Mouse (Mus musculus) kidney, postnatal 0 days (tissue): Measurements from ENCODE around the gene Ifit1bl1. TPM values are rescaled to one million over a fixed set of nuclear protein-coding genes. Genes with fewer than 3 reads are reported as not detected.
"Not testable (repeated sequence)": the region's sequence is repeated elsewhere in the genome, so short reads cannot be mapped to it uniquely, and the experiment has no call there.

Experiments
- ATAC-seq: fragments of 200-750 bp; cut with Nextera tagmentation; replicated peaks from 2 replicates; pipeline ENCODE4 v1.8.0; 2017; ENCODE audit warnings: low read depth, moderate number of reproducible peaks, moderate TSS enrichment, moderate library complexity; ENCODE audit not compliant: low FRiP score
- DNase-seq: peaks from one replicate; pipeline ENCODE4 v3.0.0-alpha.2; 2016; ENCODE audit warnings: low spot score
- H3K27ac ChIP-seq: fragments of 300-500 bp; sonication (generic); 2 replicates; pipeline ENCODE4 v1.5.1; 2014; ENCODE audit warnings: mild to moderate bottlenecking
- H3K27me3 ChIP-seq: fragments of 300-500 bp; sonication (generic); 2 replicates; pipeline ENCODE4 v1.6.1; 2014; ENCODE audit warnings: low read length, mixed read lengths; ENCODE audit not compliant: insufficient read depth
- H3K36me3 ChIP-seq: fragments of 300-500 bp; sonication (generic); 2 replicates; pipeline ENCODE4 v1.6.1; 2014; ENCODE audit warnings: low read length, mixed read lengths; ENCODE audit not compliant: insufficient read depth
- H3K4me1 ChIP-seq: fragments of 300-500 bp; sonication (generic); replicated peaks from 2 replicates; pipeline ENCODE4 v1.6.1; 2014; ENCODE audit warnings: antibody characterized with exemption, low read length, mixed read lengths; ENCODE audit not compliant: insufficient read depth
- H3K4me2 ChIP-seq: fragments of 300-500 bp; sonication (generic); 2 replicates; pipeline ENCODE4 v1.6.1; 2014; ENCODE audit warnings: mild to moderate bottlenecking, low read length, moderate library complexity, mixed read lengths
- H3K4me3 ChIP-seq: fragments of 300-500 bp; sonication (generic); replicated peaks from 2 replicates; pipeline ENCODE4 v1.5.1; 2014; ENCODE audit warnings: low read depth, low read length
- H3K9ac ChIP-seq: fragments of 300-500 bp; sonication (generic); 2 replicates; pipeline ENCODE4 v1.6.1; 2014; ENCODE audit warnings: low read depth, low read length
- H3K9me3 ChIP-seq: fragments of 300-500 bp; sonication (generic); replicated peaks from 2 replicates; pipeline ENCODE4 v1.6.1; 2016; ENCODE audit warnings: low read length, inconsistent platforms, mixed read lengths
- CTCF ChIP-seq: IDR thresholded peaks from 2 replicates; pipeline ENCODE4 v1.5.1; 2016; ENCODE audit warnings: antibody characterized with exemption, low read depth, mild to moderate bottlenecking, moderate library complexity
- WGBS: fragments of 180-500 bp; shearing (Covaris S2); extraction: QIAGEN DNeasy Blood & Tissue Kit; methylation state at CpG from one replicate; pipeline ENCODE4 v1.1.7; 2014; 5-methylcytosine and 5-hydroxymethylcytosine counted together
- polyA plus RNA-seq: library from polyadenylated mRNA; unstranded; fragments of >200 nt; fragmentation: Nextera tagmentation; extraction: Ambion mirVana; gene quantifications from 2 replicates; pipeline ENCODE4 v1.2.1, GENCODE M21; 2015

Ifit1bl1 gene
- polyA plus RNA-seq = 0.78 and 1.7 TPM in 2 replicates

- not testable (repeated sequence) for ATAC-seq, H3K4me1 ChIP-seq, H3K4me3 ChIP-seq, H3K27me3 ChIP-seq, H3K9ac ChIP-seq, H3K4me2 ChIP-seq, H3K36me3 ChIP-seq, DNase-seq, H3K9me3 ChIP-seq, H3K27ac ChIP-seq
- 53% methylated on average over 1 of the region's 1 CpGs for WGBS
These were observed at the start of gene Ifit1bl1 for GRCm38 (mm10) chr19:34601888-34602287. Gene Ifit1bl1, minus strand, starts transcription at chr19:34601956.

- WGBS = 76% methylated on average over 6 of the region's 6 CpGs
- no peaks in the 10 kb centered on the region for H3K36me3 ChIP-seq
- no peak overlapping the region for H3K9ac ChIP-seq
- H3K27me3 ChIP-seq = no peaks in the 10 kb centered on the region
- H3K4me1 ChIP-seq = no peaks in the 10 kb centered on the region
- no peak overlapping the region for H3K4me3 ChIP-seq
- H3K9me3 ChIP-seq = no peaks in the 10 kb centered on the region
- no peak overlapping the region for H3K27ac ChIP-seq
- no peak for DNase-seq
- no peak overlapping the region for H3K4me2 ChIP-seq
- ATAC-seq = no peak
- no peak for TF ChIP-seq CTCF
These were observed 49.2 kb upstream of the Ifit1bl1 start for GRCm38 (mm10) chr19:34650997-34651396.

GRCm38 (mm10) chr19:34650276-34650675, 48.5 kb upstream of the Ifit1bl1 start:
- H3K9ac ChIP-seq = no peak overlapping the region
- H3K4me3 ChIP-seq = no peak overlapping the region
- H3K4me1 ChIP-seq = no peaks in the 10 kb centered on the region
- no peak for TF ChIP-seq CTCF
- H3K9me3 ChIP-seq = no peaks in the 10 kb centered on the region
- no peak overlapping the region for H3K4me2 ChIP-seq
- no peaks in the 10 kb centered on the region for H3K27me3 ChIP-seq
- no peak for ATAC-seq
- 90% methylated on average over 3 of the region's 3 CpGs for WGBS
- H3K36me3 ChIP-seq = no peaks in the 10 kb centered on the region
- DNase-seq = no peak
- H3K27ac ChIP-seq = no peak overlapping the region

GRCm38 (mm10) chr19:34647630-34648029, 45.9 kb upstream of the Ifit1bl1 start:
- H3K27me3 ChIP-seq, H3K36me3 ChIP-seq, H3K9ac ChIP-seq, H3K4me1 ChIP-seq, ATAC-seq, H3K27ac ChIP-seq, H3K9me3 ChIP-seq, H3K4me2 ChIP-seq, DNase-seq, H3K4me3 ChIP-seq: not testable (repeated sequence)
- 75% methylated on average over 6 of the region's 8 CpGs for WGBS

GRCm38 (mm10) chr19:34642616-34643015, 40.9 kb upstream of the Ifit1bl1 start:
- H3K27ac ChIP-seq = no peak overlapping the region
- no peak overlapping the region for H3K4me3 ChIP-seq
- 0 out of 2 replicates have a peak, but pooled peaks cover 4% of the 10 kb centered on the region for H3K4me1 ChIP-seq
- no peaks in the 10 kb centered on the region for H3K36me3 ChIP-seq
- 72% methylated on average over 5 of the region's 5 CpGs for WGBS
- no peaks in the 10 kb centered on the region for H3K27me3 ChIP-seq
- no peak overlapping the region for H3K9ac ChIP-seq
- TF ChIP-seq CTCF = no peak
- DNase-seq = no peak
- no peak overlapping the region for H3K4me2 ChIP-seq
- no peaks in the 10 kb centered on the region for H3K9me3 ChIP-seq
- ATAC-seq = no peak

GRCm38 (mm10) chr19:34640623-34641022, 38.9 kb upstream of the Ifit1bl1 start, which contains the start of the genes Ifit1bl2 and Ifit1:
Gene Ifit1bl2, minus strand, starts transcription at chr19:34640743.
Gene Ifit1, plus strand, starts transcription at chr19:34640871.
- H3K27me3 ChIP-seq = no peaks in the 10 kb centered on the region
- H3K27ac ChIP-seq = no peak within 1 kb of the TSS
- TF ChIP-seq CTCF = no peak
- ATAC-seq (no peak; the same call in 1 of the 2 replicates), DNase-seq (peak; percentile 74)
- peak within 1 kb of the TSS; percentile 51 for H3K4me2 ChIP-seq
- H3K4me1 ChIP-seq = 0 out of 2 replicates have a peak, but pooled peaks cover 4% of the 10 kb centered on the region
- WGBS = 16% methylated on average over 4 of the region's 4 CpGs
- H3K36me3 ChIP-seq = no peaks in the 10 kb centered on the region
- no peaks in the 10 kb centered on the region for H3K9me3 ChIP-seq
- peak within 1 kb of the TSS; percentile 52 for H3K9ac ChIP-seq
- peak within 1 kb of the TSS; percentile 29 for H3K4me3 ChIP-seq
